Mouse (Mus musculus) layer of hippocampus, postnatal 25 days (tissue): ENCODE data around the gene Atf3. TPM values are rescaled to one million over a fixed set of nuclear protein-coding genes. Genes with fewer than 3 reads are reported as not detected.

Experiments used
- DNase-seq, 2 experiments: peaks; one replicate each; pipeline ENCODE4 v3.0.0; 2022; ENCODE audit warnings: mixed read lengths in 2 of 2, low spot score in 1 of 2; ENCODE audit errors: extremely low spot score in 1 of 2
- total RNA-seq, 2 experiments: library from RNA; stranded (reverse); gene quantifications; 2 replicates each; pipeline ENCODE4 v1.2.3; 2021

The Atf3 gene
- total RNA-seq, 2 experiments from 2014 or later: 1.1 to 2.1 TPM

DNA sequence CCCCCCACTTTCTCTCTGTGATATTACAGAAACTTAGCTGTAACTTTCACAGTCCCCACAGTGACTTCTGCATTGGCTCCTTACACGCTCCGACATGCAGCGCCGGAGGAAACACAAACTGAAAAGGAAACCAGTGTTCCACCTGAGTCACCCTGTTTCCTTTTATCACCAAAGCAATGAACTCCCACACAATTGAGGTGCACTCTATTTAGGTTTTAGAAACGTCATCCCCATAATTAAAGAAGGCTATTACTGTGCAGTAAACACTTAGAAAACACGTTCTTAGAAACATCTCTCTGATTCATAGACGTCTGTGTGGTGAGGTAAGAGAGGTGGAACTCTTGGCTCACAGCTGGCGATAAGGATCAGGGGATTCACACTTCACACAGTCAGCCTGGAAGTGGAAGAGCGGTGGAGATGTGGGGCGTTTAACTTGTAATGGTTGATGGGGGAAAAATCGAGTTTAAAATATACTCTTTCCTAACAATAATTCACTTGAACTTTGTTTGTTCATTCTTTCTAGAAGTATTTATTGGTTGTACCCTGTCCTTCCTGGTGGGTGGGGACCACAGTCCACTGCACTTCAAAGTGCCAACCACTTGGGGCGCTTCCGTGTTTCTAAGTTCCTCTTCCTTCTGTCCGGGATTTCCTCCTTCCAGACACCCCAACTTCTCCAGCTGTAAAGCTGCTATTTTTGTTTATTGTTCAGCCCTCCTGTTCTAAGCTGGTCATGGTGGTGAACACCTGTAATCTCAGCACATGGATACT is 24.0 kb downstream of the Atf3 start:
- DNase-seq: no peak

DNA sequence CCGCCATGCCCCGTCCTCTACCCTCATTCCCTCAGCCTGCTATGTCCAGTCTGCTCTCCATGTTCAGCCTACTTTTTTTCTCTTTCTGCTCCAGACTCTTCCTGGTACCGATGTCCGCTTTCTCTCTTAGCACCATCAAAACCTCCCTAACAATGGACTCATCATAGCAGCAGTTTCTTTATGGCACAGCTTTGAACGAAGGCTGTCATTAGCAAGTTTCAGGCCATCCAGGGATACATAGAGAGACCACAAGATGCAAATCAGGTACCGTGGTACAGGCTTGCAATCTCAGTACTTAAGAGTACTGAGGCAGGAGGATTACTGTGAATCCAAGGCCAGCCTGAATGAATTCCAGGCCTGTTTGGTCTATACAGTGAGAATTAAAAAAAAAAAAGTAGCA is 25.1 kb downstream of the Atf3 start:
- DNase-seq: no peak

DNA sequence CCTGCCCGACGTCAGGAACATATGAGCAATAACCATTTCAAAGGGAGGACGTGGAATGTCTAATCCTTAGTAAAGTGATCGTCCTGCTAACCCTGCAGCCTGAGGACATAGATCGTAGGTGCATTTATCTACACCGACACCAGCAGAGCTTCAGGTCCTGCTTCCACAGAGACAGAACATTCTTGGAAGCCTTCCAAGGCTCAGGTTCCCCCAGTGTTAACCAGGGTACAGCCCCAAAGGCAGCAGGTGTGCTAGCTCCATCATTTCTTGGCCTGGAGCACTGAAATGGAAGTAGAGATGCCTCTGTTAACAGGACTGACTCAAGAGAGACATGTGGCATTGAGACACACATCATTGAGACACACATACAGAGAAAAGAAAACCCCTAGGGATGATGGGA is 25.6 kb downstream of the Atf3 start:
- no peak for DNase-seq

DNA sequence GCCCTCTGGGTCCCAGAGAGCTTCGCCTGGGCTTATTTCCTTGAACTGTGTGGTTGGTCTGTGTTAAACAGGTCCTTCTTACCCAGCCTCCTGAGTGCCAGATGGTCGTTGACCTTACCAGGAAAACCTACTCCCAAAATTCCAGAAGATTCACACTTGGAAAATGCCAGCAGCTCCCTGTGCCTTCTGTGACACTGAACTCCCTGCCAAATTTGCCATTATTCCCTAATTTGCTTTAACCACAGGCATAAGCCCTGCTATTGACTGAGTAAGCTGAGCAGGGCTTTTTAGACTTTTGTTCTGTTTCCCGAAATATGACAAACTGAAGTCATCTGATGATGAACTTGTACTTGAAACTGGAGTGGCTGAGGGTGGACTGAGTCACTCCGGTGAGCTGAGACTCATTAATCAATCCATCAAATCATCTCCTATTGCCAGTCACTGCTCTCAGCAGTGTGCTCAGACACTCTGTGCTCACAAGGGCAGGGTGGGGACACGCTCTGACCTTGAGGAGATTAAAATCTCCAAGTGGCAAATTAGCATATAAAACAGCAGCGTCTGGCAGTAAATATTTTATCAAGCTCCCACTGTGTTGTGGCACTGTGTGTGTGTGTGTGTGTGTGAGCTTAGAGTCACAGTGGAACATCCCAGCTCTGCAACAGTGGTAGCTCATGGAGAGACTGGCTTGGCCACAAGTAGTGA is 28.0 kb downstream of the Atf3 start:
- DNase-seq: no peak

DNA sequence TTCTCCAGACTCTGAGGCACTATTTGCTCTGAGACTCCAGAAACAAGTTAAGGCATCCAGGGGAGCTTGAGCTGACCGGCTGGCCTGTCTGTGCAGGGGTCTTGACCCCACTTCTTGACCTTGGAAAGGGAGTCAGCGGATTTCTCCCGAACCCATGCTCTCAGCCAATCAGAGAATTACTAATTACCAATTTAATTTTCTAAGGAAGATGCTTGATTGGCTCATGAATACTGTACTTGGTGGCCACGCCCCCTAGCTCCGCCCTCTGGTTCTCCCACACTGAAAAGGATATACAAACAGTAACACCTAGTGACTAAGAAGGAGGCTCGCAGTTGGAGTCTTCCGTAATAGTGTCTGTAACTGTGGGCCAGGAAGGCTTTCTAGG is 31.5 kb downstream of the Atf3 start:
- DNase-seq: no peak

DNA sequence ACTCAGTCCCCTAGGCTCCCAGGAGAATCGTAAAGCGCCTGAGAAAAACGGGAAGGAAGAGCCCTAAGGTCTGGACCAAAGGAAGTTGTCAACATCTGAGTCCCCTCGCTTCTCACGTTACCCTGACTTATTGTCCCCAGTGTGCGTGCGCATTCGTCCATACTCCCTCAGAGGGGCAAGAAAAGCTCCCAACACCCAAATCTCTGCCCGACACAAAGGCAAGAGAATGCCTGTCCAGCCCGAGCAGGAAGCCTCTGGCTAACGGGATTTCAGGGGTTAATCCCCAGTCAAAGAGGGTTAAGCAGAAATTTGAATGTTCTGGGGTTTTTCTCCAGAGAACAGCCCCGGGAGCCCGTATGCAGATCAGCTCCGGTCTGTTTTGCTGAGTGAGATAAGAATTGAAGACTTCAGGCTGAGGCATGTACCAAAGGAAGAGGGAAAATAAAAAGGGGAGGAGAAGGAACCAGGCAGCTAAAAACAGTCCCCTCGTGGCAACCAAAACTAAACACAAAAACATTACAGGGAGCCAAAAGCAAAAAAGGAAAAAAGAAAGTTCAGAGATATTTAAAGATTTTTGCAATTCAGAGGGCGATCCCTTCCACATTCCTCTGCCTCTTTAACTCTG is 32.0 kb downstream of the Atf3 start:
- no peak for DNase-seq

DNA sequence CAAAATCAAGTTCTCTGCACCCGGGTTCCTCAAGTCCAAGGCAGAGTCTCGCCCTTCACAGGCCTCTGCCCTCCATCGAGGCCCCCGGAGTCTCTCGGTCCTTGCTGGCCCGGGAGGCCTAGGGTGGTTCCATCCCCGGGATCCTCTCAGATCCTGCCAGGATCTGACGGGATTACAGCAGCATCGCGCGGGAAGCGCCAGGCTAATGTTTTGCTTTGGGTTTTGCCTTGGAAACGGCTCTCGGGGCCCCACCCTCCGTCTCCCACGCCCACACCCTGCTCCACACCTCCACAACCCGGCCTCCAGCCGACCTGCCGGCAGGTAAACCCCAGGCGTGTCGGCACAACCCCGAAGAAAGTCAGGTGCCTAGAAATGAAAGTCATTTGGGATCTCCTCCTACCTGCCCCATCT is 33.0 kb downstream of the Atf3 start:
- no peak for DNase-seq

DNA sequence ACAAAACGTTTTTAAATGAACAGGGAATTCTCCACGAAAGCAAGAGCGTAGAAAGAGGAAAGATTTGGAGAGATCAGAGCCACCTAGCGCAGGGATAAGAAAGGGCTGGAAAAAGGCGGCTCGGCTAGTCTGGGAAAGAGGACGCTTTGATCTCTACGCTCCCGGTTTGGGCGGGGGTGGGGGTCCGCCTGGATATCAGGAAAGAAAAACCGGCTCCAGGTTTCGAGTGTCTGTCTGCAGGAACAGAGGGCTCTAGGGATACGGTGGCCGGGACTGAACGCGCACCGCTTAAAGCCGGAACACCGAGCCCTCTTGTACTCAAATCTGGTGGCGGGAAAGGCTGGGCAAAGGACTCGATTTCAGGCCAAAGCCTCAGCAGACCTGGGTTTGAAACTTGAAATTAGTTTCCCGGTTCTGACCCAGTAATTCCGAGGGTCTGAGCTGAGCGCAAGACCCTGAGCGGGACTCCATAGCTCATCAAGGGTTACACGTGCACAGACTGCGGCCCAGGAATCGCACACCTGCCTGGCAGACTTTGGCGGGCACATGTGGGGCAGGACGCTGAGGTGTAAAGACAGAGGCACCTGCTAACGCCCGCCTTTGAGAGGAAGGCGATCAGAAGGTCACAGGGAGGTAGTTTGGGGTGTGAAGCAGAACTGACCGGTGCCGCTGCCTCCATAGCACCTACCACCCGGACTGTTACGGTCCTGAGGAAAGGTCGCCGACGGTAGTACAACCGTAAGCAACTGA is 33.6 kb downstream of the Atf3 start:
- DNase-seq: no peak

DNA sequence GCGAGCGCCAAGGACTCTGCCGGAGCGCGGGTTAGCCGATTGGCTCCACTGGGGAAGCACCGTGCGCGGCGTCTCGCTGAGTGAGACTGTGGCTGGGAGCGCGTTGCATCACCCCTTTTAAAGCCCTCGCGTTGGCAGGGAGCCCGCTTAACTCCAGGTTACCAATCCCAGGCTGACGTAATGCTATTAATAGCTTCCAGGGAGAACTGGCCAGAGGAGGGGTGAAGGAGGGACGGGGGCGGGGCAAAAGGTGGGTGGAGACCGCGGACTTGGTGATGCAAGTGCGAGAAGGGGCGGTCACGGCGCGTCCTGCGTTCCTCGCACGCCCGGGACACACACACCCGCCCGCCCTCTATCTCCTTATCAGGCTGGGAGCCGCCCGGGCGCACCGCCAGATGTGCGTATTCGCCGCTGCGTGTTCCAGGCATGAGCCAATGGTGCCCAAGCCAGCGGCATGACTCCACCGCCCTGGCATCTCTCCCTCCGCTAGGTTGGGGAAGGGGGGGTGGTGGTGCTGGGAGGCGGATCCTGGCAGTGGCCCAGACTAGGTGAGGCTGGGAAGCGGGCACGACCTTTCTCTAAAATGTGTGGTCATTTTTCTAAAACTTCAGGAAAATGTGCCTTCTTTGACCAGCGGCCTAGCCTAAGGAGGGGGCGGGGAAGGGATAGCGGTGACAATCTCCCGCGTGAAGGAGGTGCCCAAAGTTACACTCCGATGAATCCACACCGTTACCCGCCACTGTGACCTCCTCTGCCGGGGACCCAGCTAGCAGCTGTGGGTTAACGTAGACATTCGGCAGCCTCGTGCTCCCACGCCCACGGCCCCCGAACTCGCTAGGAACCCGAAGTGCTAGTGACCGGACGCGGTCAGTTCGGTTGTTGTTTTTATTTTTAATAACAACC is 34.4 kb downstream of the Atf3 start:
- peak; percentile 59 to 70 for DNase-seq

DNA sequence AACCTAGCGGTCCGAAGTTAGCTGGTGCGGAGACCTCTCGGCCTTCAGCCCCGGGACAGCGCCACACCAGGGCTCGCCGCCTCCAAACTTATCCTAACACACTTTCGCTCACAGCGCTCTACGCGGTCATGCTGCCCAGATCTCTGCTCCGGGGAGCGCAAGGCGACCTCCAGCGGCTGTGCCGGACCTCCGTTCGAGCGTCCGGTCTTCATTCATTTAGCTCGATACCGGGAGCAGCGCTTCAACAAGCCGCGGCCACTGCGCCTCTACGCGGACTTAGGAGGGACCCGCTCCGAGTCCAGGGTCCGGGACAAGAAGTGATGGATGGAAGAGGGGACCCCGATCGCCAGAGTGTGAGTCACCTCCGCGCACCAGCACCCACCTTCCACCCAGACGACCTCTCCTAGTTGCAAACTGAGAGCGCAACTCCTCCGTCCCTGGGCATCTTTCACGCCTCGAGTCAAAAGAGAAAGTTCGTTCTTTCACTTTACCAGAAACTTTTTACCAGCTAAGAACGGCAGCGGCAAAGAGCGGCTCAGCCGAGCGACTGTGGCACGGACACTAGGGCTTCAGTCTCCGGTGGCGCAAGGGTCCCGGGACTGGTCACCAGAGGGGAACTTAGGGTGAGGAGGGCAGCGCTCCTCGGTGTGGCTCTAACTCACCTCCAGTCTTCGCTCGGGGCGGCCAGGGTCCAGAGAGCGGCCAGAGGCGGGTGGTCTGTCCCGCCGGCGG is 35.2 kb downstream of the Atf3 start:
- peak; percentile 12 to 27 for DNase-seq

DNA sequence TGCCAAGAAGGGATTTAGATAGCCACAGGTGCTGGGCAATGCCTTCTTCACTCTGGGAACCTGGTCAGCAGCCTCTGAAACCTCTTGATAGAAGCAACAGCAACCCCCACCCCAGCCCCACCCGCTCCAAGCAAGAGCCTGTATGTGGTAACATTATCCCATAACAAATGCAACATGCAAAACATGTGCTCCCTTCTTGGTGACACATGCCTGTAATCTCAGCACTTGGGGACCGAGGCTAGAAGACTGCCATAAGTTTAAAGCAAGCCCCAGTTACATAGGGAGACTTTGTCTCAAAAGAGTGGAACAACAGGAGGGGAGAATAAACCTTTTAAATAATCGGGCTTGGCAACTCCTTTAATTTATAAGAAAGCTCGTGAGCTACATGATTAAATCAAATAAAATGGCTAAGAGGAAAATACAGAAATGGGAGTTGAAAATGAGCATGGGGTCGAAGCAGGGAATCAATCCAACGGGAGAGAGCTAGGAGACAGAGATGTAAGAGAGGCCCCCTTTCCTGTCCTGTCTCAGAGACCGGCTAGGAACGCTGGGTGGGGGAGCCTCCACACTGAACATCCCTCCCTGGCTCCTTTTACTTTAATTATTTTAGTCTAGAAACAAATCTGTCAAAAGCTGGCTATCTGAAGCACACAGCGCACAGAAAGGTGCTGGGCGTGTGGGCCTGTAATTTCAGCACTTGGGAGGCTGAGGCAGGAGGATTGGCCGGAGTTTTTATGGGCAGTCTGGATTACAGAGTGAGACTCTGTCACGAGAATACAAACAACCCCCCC is 36.2 kb downstream of the Atf3 start:
- no peak for DNase-seq

DNA sequence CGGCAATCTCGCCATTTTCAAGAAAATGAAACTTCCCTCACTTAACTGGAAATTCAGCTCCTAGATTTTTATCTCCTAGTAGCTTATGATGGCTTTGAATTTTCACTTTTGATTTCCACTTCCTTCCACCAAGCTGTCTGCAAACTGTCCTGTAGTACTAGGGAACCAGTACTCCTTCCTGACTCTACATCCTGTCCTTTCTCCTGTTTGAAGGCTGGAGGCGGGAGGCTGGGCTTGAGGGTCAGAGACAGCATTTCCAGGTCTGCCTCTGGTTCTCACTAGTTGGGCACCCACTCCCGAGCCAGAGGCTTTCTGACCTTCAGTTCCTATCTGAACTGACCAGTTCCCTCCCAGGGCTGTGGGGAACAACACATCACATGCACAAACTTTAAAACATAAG is 37.4 kb downstream of the Atf3 start:
- no peak for DNase-seq

DNA sequence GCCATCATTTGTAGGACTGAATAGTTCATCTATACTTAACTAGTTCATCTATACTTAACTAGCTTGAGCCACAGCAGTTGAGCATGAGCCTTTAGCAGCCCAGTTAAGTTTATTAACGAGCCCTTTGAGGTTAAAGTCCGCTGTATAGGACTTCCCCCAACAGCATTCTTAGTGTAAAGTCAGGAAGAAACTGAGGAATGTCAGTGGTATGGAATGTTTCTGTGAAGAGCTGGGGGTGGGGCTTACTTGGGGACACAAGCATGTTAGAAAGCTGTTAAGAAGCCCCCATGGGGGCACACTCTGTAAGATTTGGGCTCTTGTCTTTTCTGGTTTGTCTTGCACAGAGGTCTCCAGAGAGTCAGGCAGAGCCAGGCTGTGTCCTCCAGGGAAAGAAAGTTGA is 38.0 kb downstream of the Atf3 start:
- no peak for DNase-seq

DNA sequence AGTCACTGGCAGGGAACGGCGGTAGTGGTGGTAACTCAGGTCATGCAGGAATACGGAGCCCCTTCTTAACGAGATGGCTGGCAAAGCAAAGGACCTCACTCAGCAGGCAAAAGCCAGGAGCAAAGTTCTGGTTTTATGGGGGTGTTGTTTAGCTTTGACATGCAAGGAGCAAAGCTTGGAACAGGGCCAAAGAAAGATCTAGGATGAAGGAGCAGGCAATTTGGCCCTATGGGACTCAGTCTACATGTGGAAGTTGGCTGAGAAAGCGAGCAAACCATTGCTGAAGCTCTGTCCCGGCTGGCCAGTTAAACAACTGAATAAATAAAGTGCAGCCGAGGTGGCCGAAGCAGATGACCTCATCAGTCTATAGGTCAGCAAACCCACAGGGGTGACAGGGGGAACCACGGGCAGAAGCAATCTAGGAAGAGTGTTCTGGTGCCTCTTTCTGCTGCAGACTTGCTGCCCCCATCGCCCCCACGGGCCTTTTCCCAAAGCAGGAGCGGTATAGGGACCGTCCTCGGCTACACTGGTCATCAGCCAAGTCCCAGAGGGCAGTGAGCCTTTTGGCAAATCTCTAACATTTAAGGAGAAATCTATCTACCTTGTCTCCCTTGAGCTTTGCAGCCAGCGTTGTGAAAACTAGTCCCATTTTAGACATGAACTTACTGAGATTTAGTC is 39.2 kb downstream of the Atf3 start:
- DNase-seq: no peak

DNA sequence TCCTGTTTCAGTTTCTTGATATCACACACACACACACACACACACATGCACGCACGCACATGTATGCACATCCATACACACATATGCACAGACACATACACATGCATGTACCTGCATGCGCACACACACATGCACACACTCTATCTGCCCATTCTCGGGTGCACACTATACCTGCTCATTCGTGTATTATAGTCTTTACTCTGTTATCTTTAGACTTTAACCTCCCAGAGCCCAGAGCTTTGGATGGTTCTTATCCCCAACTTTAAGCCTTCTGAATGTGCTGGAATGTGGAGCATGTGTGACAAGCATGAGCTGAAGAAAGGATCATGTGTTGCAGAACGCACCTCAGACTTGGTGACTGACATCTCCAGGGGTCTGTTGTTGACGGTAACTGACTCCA is 41.0 kb downstream of the Atf3 start:
- no peak for DNase-seq

DNA sequence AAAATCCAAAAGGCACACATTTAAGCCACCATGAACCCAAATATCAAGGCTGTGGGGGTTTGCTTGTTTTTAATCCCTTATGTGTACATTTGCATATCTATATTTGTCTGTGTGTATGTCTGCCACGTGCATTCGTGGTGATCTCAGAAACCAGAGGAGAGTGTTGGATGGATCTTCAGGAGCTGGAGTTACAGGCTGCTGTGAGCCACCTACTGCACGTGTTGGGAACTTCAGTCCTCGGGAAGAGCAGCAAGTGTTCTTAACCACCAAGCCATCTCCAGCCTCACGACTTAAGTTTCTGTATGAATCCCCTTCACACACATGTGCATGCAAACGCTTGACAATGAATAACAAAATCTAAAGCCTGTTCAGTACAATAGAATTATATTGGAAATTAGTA is 45.4 kb downstream of the Atf3 start:
- DNase-seq: peak in 1 of 2 experiments; percentile 28

DNA sequence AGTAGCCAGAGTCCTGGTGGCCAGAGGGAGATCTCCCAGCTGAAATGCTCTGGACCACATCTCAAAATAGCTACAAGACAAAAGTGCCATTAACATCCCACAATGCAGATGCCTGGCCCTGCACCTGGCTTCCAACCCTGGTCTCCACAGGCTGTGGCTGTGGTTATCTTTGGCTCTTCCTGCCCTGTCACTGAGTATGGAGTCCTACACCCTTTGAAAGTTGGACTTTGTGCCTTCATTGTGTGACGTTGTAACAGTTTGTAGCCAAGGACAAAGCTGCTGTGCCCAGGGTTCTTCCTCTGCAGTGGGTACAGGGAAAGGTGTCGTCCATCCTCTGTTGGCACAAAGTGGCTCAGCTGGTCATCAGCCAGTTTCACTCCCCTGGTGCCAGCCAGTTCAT is 47.4 kb downstream of the Atf3 start:
- no peak for DNase-seq

DNA sequence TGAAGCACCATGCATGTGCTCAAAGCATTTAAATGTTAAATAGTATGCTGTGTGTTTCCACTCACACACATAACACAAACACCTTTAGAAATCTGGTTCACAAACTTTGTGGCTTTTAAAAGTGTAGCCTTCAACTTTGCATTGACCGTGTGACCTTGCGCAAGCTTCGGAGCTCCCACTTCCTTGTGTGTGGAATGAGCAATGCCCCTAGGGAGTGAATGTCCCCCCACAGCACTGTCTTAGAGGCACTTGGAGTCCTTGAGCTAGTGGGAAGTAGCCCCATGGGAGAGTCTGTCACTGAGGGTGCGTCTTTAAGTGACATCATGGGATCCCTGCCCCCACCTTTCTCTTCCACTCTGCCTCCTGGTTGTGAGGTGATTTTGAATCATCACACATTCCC is 51.6 kb downstream of the Atf3 start:
- no peak for DNase-seq
